Mouse (Mus musculus): Measurements from ENCODE around the gene Galnt10. TPM values are rescaled to one million over a fixed set of nuclear protein-coding genes. Genes with fewer than 3 reads are reported as not detected.

Gene Galnt10
- polyA plus RNA-seq, 1 experiment from 2014 or later, result 16.9 TPM

DNA sequence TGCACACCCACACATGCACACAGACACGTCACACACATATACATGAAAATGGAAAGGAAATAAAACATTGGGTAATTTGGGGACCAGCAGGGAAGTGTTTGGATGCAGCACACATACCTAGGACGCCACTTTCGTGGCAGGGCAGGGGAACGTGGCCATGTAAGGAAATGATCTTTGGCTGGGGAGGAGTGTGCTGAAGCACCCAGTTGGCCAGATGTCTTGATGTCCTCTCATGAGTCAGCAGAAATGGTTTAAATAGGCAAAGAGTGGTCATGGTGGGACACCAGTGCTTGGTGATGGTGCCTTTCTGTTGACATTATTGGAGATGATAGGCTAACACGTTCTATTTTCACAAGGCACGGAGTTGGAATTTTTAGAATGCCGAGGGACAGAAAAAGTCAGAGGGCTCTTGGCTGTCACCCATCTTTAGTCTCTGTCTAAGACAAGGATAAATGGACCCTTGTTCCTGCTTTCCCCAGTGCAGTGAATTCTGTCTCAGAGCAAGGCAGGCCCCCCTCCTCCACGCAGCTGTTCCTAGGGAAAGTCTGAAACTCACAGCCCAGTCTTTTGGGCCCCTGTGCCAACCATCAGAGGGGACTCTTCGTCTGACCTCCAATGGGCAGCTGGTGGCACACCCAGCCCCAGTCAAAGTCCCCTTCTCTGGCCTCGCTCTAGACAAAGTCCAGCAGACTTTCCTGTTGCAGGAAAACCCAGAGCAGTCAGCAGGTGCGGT lies 56.1 kb downstream of the Galnt10 start:
- whole genome bisulfite sequencing, result 60% methylated on average over 11 of the region's 11 CpGs
- Histone ChIP-seq H3K27ac (ENCODE audit: low read length) (peak overlapping the region; percentile 78), H3K4me2 (ENCODE audit: low read depth, low read length) (peak overlapping the region; percentile 32)

DNA sequence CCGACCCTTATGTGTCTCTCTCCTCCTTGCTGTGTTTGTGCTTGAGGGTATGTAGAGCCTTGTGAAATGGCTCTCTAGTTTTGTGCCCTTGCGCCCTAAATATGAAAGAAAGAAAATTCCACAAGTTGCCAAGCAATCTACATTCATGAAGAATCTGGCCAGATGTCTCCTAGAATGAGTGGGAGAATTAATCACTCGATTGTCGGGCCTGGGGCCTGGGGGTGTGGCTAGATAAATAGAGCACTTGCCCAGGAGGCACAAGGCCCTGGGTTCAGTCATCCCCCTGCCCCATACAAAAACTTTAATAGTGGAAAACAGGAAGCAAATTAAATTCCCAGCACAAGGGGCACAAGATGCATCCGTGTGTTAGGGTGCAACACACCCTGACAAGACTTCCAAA lies 56.7 kb downstream of the Galnt10 start:
- Histone ChIP-seq H3K36me3 (ENCODE audit: control insufficient read depth, insufficient read depth, low read length) (no peaks in the 10 kb centered on the region), H3K9me3 (ENCODE audit: control insufficient read depth, low read length) (peaks cover 5% of the 10 kb centered on the region; the same call in 1 of the 2 replicates), H3K27ac (ENCODE audit: low read length) (peak overlapping the region; percentile 78), H3K9ac (ENCODE audit: low read depth, low read length) (no peak overlapping the region), H3K4me1 (ENCODE audit: control insufficient read depth, insufficient read depth, low read length) (no peaks in the 10 kb centered on the region; the same call in 1 of the 2 replicates), H3K27me3 (replicated peaks; ENCODE audit: control insufficient read depth, insufficient read depth, low read length) (no peaks in the 10 kb centered on the region), H3K4me2 (ENCODE audit: low read depth, low read length) (peak overlapping the region; percentile 13; the same call in 1 of the 2 replicates), H3K4me3 (ENCODE audit: low read length) (no peak overlapping the region)
- peak; percentile 55 for ATAC-seq
- WGBS, result 45% methylated on average over 5 of the region's 5 CpGs

More for the DNA sequence above, 56.1 kb downstream of the Galnt10 start:
- no peak overlapping the region for H3K4me3 ChIP-seq (ENCODE audit: low read length)
- no peaks in the 10 kb centered on the region for H3K36me3 ChIP-seq (ENCODE audit: control insufficient read depth, insufficient read depth, low read length)
- no peaks in the 10 kb centered on the region for H3K9me3 ChIP-seq (ENCODE audit: control insufficient read depth, low read length)
- H3K4me1 ChIP-seq (ENCODE audit: control insufficient read depth, insufficient read depth, low read length), result no peaks in the 10 kb centered on the region; the same call in 1 of the 2 replicates
- no peak overlapping the region for H3K9ac ChIP-seq (ENCODE audit: low read depth, low read length)
- peak; percentile 89 for ATAC-seq
- no peaks in the 10 kb centered on the region for H3K27me3 ChIP-seq (replicated peaks; ENCODE audit: control insufficient read depth, insufficient read depth, low read length)

DNA sequence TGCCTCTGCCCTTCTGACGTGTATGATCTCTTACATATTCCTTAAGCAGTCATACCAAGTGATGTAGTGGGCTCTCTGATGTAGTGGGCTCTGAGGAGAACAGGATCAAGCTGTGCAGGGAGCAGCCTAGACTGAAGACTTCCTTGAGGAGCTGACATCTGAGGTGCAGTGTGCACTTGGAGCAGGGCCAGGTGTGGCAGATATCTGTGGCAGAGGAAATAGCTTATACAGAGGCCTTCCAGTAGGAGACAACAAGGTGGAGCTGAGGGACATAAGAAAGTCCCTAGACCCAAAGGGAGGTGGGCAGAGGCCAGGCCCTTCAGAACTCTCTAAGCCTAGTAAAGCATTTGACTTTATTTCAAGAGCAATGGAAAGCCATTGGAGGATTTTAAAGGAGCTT lies 61.4 kb downstream of the Galnt10 start:
- Histone ChIP-seq H3K27ac (ENCODE audit: low read length) (no peak overlapping the region), H3K4me2 (ENCODE audit: low read depth, low read length) (no peak overlapping the region), H3K36me3 (ENCODE audit: control insufficient read depth, insufficient read depth, low read length) (no peaks in the 10 kb centered on the region), H3K9me3 (ENCODE audit: control insufficient read depth, low read length) (peaks cover 9% of the 10 kb centered on the region; the same call in 1 of the 2 replicates), H3K9ac (ENCODE audit: low read depth, low read length) (no peak overlapping the region), H3K27me3 (replicated peaks; ENCODE audit: control insufficient read depth, insufficient read depth, low read length) (no peaks in the 10 kb centered on the region), H3K4me1 (ENCODE audit: control insufficient read depth, insufficient read depth, low read length) (peaks cover 12% of the 10 kb centered on the region), H3K4me3 (ENCODE audit: low read length) (no peak overlapping the region)
- 82% methylated on average over 1 of the region's 1 CpGs for WGBS
- no peak for ATAC-seq

DNA sequence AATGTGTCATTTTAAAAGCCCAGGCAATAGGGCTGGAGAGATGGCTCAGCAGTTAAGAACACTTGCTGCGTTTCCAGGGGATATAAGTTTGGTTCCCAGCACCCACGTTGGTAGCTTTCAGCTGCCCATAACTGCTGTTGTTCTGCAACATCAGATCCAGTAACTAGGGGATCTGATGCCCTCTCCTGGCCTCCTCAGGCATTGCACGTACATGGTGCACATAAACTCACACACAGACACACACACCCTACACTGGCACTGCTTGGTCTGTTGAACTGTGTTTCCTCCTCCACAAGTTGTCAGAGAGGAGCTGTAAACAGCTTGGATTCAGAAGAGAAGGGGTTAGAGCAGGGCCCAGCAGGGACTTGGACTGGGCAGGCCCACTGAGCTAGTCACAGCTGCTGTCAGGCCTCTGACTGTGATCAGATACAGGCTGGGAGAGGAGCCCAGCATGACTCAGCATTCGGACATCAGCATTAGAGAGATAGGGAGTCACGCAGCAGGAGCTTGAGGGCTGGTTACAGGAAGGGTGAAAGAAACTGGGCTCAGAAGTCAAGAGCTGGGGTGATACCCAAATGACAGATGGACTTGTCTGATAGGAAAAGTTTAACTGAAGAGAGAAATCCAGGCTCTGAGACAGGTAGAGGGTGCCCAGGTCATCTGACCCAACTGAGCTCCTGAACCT lies 62.0 kb downstream of the Galnt10 start:
- H3K36me3 ChIP-seq (ENCODE audit: control insufficient read depth, insufficient read depth, low read length), result no peaks in the 10 kb centered on the region
- no peaks in the 10 kb centered on the region for H3K27me3 ChIP-seq (replicated peaks; ENCODE audit: control insufficient read depth, insufficient read depth, low read length)
- H3K9ac ChIP-seq (ENCODE audit: low read depth, low read length), result no peak overlapping the region
- 94% methylated on average over 5 of the region's 5 CpGs for WGBS
- no peak overlapping the region for H3K27ac ChIP-seq (ENCODE audit: low read length)
- H3K4me2 ChIP-seq (ENCODE audit: low read depth, low read length), result no peak overlapping the region
- peaks cover 17% of the 10 kb centered on the region for H3K4me1 ChIP-seq (ENCODE audit: control insufficient read depth, insufficient read depth, low read length)
- no peak overlapping the region for H3K4me3 ChIP-seq (ENCODE audit: low read length)
- peaks cover 9% of the 10 kb centered on the region; the same call in 1 of the 2 replicates for H3K9me3 ChIP-seq (ENCODE audit: control insufficient read depth, low read length)
- ATAC-seq, result peak; percentile 32; the same call in 1 of the 2 replicates

DNA sequence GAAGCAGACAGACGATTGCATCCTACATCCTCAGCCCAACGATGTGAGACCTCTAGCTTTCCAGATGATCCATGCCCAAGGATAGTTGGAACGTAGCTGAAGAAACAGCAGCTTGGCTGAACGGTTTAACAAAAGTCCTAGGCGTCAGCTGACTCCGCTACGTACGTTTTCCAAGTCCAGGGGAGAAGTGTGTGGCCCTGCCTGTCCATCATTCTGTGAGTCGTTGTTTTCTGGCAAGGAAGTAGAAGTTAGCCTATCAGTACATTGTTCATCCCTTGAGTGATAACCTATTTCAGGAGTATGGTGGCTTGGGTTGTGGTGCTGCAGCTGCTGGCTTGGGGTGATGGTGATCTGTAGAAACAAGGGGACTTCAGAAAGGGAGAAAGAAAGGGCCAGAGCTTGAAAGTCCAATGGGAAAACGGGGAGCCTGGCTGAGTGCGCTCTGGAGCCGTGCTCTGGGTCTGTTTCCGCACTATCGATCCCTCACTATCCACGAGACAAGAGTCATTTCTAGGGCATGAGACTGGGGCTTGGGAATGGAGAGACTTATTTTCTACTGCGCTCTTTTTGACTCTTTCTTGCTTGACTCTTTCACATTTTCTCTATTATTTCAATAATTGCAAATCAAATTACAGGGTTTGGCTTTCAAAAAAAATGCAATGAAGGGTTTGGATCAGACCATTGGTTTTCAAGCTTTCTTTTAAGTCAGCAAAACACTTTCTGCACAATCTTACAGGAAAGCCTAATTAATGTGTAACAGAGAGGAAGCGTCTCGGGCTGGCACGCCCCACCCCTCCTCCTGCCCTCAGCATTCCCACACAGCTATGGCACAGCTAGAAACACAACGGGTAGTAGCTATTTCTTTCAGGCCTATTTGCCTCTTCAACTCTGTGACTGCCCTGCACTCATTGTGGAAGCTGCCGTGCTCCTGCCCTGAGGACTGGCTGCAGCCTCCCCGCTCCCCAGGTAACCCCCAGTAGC lies 63.2 kb downstream of the Galnt10 start:
- Histone ChIP-seq H3K4me3 (ENCODE audit: low read length) (no peak overlapping the region), H3K9ac (ENCODE audit: low read depth, low read length) (no peak overlapping the region), H3K27ac (ENCODE audit: low read length) (peak overlapping the region; percentile 82), H3K9me3 (ENCODE audit: control insufficient read depth, low read length) (peaks cover 9% of the 10 kb centered on the region; the same call in 1 of the 2 replicates), H3K36me3 (ENCODE audit: control insufficient read depth, insufficient read depth, low read length) (no peaks in the 10 kb centered on the region), H3K4me1 (ENCODE audit: control insufficient read depth, insufficient read depth, low read length) (peaks cover 21% of the 10 kb centered on the region), H3K4me2 (ENCODE audit: low read depth, low read length) (0 out of 2 replicates have a peak overlapping the region, but pooled peaks have one; percentile 12), H3K27me3 (replicated peaks; ENCODE audit: control insufficient read depth, insufficient read depth, low read length) (no peaks in the 10 kb centered on the region)
- WGBS, result 68% methylated on average over 22 of the region's 22 CpGs
- ATAC-seq, result peak; percentile 72

DNA sequence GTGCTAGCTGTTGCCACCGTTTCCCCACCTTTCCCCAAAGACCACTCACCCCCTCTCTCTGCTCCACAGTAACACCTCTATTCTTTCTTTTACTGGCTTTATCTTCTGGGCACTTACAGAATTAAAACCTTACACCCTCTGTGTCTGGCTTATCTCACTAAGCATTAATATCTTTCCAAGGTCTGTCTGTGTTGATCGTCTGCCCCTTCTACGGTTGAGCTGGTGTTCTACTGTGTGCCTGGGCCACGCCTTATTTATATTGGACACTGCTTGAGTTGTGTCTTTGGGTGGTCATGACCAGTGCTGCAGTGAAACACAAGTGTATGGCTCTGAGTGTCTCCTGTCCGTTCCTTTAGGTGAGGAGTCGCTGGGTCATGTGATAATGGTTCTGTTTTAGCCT lies 68.7 kb downstream of the Galnt10 start:
- no peak overlapping the region for H3K4me2 ChIP-seq (ENCODE audit: low read depth, low read length)
- 57% methylated on average over 6 of the region's 6 CpGs for WGBS
- peaks cover 15% of the 10 kb centered on the region for H3K4me1 ChIP-seq (ENCODE audit: control insufficient read depth, insufficient read depth, low read length)
- H3K27ac ChIP-seq (ENCODE audit: low read length), result no peak overlapping the region
- no peaks in the 10 kb centered on the region for H3K27me3 ChIP-seq (replicated peaks; ENCODE audit: control insufficient read depth, insufficient read depth, low read length)
- H3K36me3 ChIP-seq (ENCODE audit: control insufficient read depth, insufficient read depth, low read length), result no peaks in the 10 kb centered on the region
- no peaks in the 10 kb centered on the region for H3K9me3 ChIP-seq (ENCODE audit: control insufficient read depth, low read length)
- no peak overlapping the region for H3K4me3 ChIP-seq (ENCODE audit: low read length)
- no peak overlapping the region for H3K9ac ChIP-seq (ENCODE audit: low read depth, low read length)
- ATAC-seq, result no peak

DNA sequence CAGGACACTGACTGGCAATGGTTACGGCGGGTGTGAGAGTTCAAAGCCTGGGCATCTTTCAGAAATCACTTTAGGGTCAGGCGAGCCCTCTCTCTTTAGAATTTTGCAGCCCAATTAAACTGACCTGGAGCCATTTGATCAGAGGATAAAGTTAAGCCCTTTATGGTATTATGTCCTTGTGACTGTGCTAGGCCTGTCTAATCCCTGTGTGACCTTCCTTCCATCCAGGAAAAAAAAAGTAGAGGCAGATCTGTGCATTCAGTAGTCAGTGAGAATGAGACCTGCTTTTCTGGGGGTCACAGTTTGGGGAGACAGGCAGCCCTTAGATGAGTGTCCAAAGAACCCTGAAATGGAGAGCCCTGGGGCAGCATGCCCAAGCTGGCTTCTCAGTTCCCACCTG lies 71.5 kb downstream of the Galnt10 start:
- Histone ChIP-seq H3K4me1 (ENCODE audit: control insufficient read depth, insufficient read depth, low read length) (peaks cover 18% of the 10 kb centered on the region), H3K27ac (ENCODE audit: low read length) (no peak overlapping the region), H3K27me3 (replicated peaks; ENCODE audit: control insufficient read depth, insufficient read depth, low read length) (no peaks in the 10 kb centered on the region), H3K9ac (ENCODE audit: low read depth, low read length) (no peak overlapping the region), H3K4me3 (ENCODE audit: low read length) (no peak overlapping the region), H3K4me2 (ENCODE audit: low read depth, low read length) (no peak overlapping the region), H3K9me3 (ENCODE audit: control insufficient read depth, low read length) (no peaks in the 10 kb centered on the region), H3K36me3 (ENCODE audit: control insufficient read depth, insufficient read depth, low read length) (0 out of 2 replicates have a peak, but pooled peaks cover 2% of the 10 kb centered on the region)
- WGBS, result 62% methylated on average over 3 of the region's 3 CpGs
- ATAC-seq, result no peak

DNA sequence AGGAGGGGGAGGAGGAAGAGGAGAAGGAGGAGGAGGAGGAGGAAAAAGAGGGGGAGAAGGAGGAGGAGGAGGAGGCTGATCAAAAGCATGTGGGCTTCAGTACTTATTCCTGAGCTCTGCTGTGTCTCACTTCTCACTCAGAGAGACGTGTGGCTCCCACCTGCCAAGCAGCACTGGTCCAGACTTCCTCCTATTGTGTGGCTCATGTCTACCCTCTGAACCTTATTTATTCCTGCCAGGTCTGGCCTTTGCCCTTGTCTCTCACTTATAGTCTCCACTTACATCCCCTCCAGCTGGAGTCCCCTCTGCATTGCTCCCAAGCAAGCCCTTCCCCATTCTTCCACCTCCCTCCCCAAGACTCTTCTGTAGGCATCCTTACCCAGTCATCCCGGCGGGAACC lies 72.2 kb downstream of the Galnt10 start:
- 0 out of 2 replicates have a peak, but pooled peaks cover 2% of the 10 kb centered on the region for H3K36me3 ChIP-seq (ENCODE audit: control insufficient read depth, insufficient read depth, low read length)
- no peaks in the 10 kb centered on the region for H3K27me3 ChIP-seq (replicated peaks; ENCODE audit: control insufficient read depth, insufficient read depth, low read length)
- H3K4me3 ChIP-seq (ENCODE audit: low read length), result no peak overlapping the region
- no peak overlapping the region for H3K27ac ChIP-seq (ENCODE audit: low read length)
- H3K4me1 ChIP-seq (ENCODE audit: control insufficient read depth, insufficient read depth, low read length), result peaks cover 11% of the 10 kb centered on the region
- no peaks in the 10 kb centered on the region for H3K9me3 ChIP-seq (ENCODE audit: control insufficient read depth, low read length)
- WGBS, result 81% methylated on average over 3 of the region's 3 CpGs
- no peak overlapping the region for H3K9ac ChIP-seq (ENCODE audit: low read depth, low read length)
- no peak for ATAC-seq
- no peak overlapping the region for H3K4me2 ChIP-seq (ENCODE audit: low read depth, low read length)
